8 mouse cellular contexts compared by ENCODE assay signal in the genomic region with DNA sequence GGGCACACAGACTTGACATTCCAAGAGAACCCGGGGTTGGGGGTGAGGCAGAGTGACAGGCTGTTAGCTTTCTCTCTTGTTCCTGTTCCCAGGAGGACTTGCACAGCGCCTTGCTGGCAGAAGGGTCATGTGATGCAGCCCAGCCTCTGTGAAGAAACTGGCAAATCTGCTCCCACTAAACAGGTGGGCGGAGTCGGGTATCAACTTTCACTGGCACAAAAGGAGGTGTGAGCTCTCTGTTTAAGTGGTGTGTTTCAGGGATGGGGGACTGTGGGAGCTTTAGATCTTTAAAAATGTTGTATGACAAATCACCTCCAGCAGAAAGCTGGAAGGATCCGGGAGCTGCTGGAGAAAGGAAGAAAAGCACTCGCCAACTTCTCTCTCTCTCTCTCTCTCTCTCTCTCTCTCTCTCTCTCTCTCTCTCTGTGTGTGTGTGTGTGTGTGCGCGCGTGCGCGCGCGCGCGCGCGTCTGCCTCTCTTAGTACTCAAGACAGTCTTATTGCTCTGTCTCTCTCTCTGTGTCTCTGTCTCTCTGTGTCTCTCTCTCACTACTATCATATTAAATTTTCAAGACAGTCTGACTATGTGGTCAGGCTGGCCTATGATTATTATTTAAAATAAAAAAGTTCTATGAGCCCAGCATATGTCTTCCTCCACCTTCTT. TPM values are rescaled to one million over a fixed set of nuclear protein-coding genes. Genes with fewer than 3 reads are reported as not detected.
DNase-seq lines count a peak whose midpoint lies in the region; ATAC-seq lines count a peak whose summit lies in the region.

No protein-coding gene starts in this region.

- intact Hi-C loops in gastrocnemius, postnatal 14 days (cut with DNase I; ENCODE audit: low total_unique reads): no loop called here

- peak; percentile 95 for ATAC-seq in common myeloid progenitor, adult 5-6 weeks (replicated peaks; ENCODE audit: low read depth, poor library complexity, severe bottlenecking)

- peak; percentile 55 for DNase-seq in 3T3-L1 (ENCODE audit: low read depth, low spot score)
- peak; percentile 40 for DNase-seq in gastrocnemius, postnatal 14 days
- peak; percentile 75 for DNase-seq in hindlimb bud, embryonic 11.5 days (ENCODE audit: extremely low spot score, low read depth, low spot score)
- peak; percentile 83 to 89 for DNase-seq in left cerebral cortex, adult 9 months (ENCODE audit: low spot score in 2 of 2)
- peak; percentile 75 to 83 for DNase-seq in lung, postnatal 4 days
- peak; percentile 86 for DNase-seq in right cerebral cortex, adult 2 months (ENCODE audit: low spot score in 2 of 2)
- no peak for DNase-seq in B cell, adult 2 months

RNA-seq across cellular contexts. Expression of gene Rad18, which starts 32.4 kb away (rescaled TPM):
- 51.9 and 72.9 TPM in 2 replicates for total RNA-seq in common myeloid progenitor, adult 5-6 weeks (2017)
- total RNA-seq in gastrocnemius, postnatal 14 days (2021): 1 to 10 TPM; 2.0 to 2.3 TPM

Comparison
In these comparisons a context has a peak if more than half of its experiments do, and no peak if none do; other contexts are left out.
1. DNase-seq: peak in 3T3-L1 (single experiment), gastrocnemius, postnatal 14 days (single experiment), hindlimb bud, embryonic 11.5 days (single experiment), left cerebral cortex, adult 9 months (2 of 2), lung, postnatal 4 days (2 of 2) and right cerebral cortex, adult 2 months (2 of 2); none in B cell, adult 2 months (0 of 2).
2. RNA of gene Rad18, which starts 32.4 kb away (total RNA-seq): 51.9 to 72.9 TPM in common myeloid progenitor, adult 5-6 weeks; 2.0 to 2.3 TPM in gastrocnemius, postnatal 14 days; every median in the first group is over 10 times any median in the second.